Mouse (Mus musculus) embryonic facial prominence, embryonic 11.5 days (tissue): ENCODE measurements around the gene Gm49416. TPM values are rescaled to one million over a fixed set of nuclear protein-coding genes. Genes with fewer than 3 reads are reported as not detected.
"Not testable (repeated sequence)": the region's sequence is repeated elsewhere in the genome, so short reads cannot be mapped to it uniquely, and the experiment has no call there.

Source experiments
- ATAC-seq: fragments of 200-750 bp; cut with Nextera tagmentation; replicated peaks from 2 replicates; pipeline ENCODE4 v1.8.0; 2017; ENCODE audit warnings: low read depth; ENCODE audit not compliant: insufficient number of reproducible peaks, low FRiP score, low TSS enrichment
- DNase-seq: peaks from one replicate; pipeline ENCODE4 v3.0.0-alpha.2; 2015; ENCODE audit warnings: low spot score
- H3K27ac ChIP-seq: fragments of 300-500 bp; sonication (generic); replicated peaks from 2 replicates; pipeline ENCODE4 v1.5.1; 2014; ENCODE audit warnings: mild to moderate bottlenecking, low read depth, low read length, control low read depth
- H3K27me3 ChIP-seq: fragments of 300-500 bp; sonication (generic); 2 replicates; pipeline ENCODE4 v1.6.1; 2014; ENCODE audit warnings: mild to moderate bottlenecking, low read length, moderate library complexity, mixed read lengths; ENCODE audit not compliant: control insufficient read depth, insufficient read depth
- H3K36me3 ChIP-seq: fragments of 300-500 bp; sonication (generic); replicated peaks from 2 replicates; pipeline ENCODE4 v1.6.1; 2014; ENCODE audit warnings: low read depth, mild to moderate bottlenecking, low read length, moderate library complexity, mixed read lengths; ENCODE audit not compliant: control insufficient read depth, insufficient read depth
- H3K4me1 ChIP-seq: fragments of 300-500 bp; sonication (generic); 2 replicates; pipeline ENCODE4 v1.6.1; 2014; ENCODE audit warnings: low read length, mixed read lengths; ENCODE audit not compliant: control insufficient read depth, insufficient read depth
- H3K4me2 ChIP-seq: fragments of 300-500 bp; sonication (generic); 2 replicates; pipeline ENCODE4 v1.6.1; 2014; ENCODE audit warnings: low read depth, mild to moderate bottlenecking, control low read depth, low read length, moderate library complexity
- H3K4me3 ChIP-seq: fragments of 300-500 bp; sonication (generic); 2 replicates; pipeline ENCODE4 v1.5.1; 2014; ENCODE audit warnings: low read depth, low read length, control low read depth
- H3K9ac ChIP-seq: fragments of 300-500 bp; sonication (generic); replicated peaks from 2 replicates; pipeline ENCODE4 v1.6.1; 2014; ENCODE audit warnings: mild to moderate bottlenecking, control low read depth, low read length
- H3K9me3 ChIP-seq: fragments of 300-500 bp; sonication (generic); replicated peaks from 2 replicates; pipeline ENCODE4 v1.6.1; 2016; ENCODE audit warnings: mild to moderate bottlenecking, low read length, inconsistent platforms, mixed read lengths; ENCODE audit not compliant: control insufficient read depth
- WGBS: fragments of 180-500 bp; shearing (Covaris S2); extraction: QIAGEN DNeasy Blood & Tissue Kit; methylation state at CpG from one replicate; pipeline ENCODE4 v1.1.7; 2014; 5-methylcytosine and 5-hydroxymethylcytosine counted together
- polyA plus RNA-seq: library from polyadenylated mRNA; unstranded; fragments of >200 nt; fragmentation: Nextera tagmentation; extraction: Ambion mirVana; gene quantifications from 2 replicates; pipeline ENCODE4 v1.2.1, GENCODE M21; 2014

Gm49416 gene
- polyA plus RNA-seq, 1 experiment from 2014 or later = 0.34 TPM

GRCm38 (mm10) chr19:8886916-8887584 is 1.7 kb upstream of the Gm49416 start:
- H3K9ac ChIP-seq = no peak overlapping the region
- no peak for DNase-seq
- H3K4me3 ChIP-seq = no peak overlapping the region
- no peaks in the 10 kb centered on the region for H3K9me3 ChIP-seq
- ATAC-seq = no peak
- H3K4me2 ChIP-seq = no peak overlapping the region
- 52% methylated on average over 1 of the region's 1 CpGs for WGBS
- H3K36me3 ChIP-seq = peaks cover 4% of the 10 kb centered on the region
- H3K4me1 ChIP-seq = no peaks in the 10 kb centered on the region
- H3K27me3 ChIP-seq = no peaks in the 10 kb centered on the region
- H3K27ac ChIP-seq = no peak overlapping the region

- Histone ChIP-seq H3K27ac (peak overlapping the region; percentile 60; the same call in 1 of the 2 replicates), H3K36me3 (peaks cover 4% of the 10 kb centered on the region), H3K4me3 (peak overlapping the region; percentile 44), H3K27me3 (no peaks in the 10 kb centered on the region), H3K9ac (peak overlapping the region; percentile 77), H3K4me2 (peak overlapping the region; percentile 68), H3K4me1 (no peaks in the 10 kb centered on the region), H3K9me3 (no peaks in the 10 kb centered on the region)
- WGBS = 16% methylated on average over 19 of the region's 19 CpGs
- ATAC-seq (no peak), DNase-seq (no peak)
These were observed 902 bp upstream of the Gm49416 start for GRCm38 (mm10) chr19:8887585-8888463.

- Histone ChIP-seq H3K27me3 (no peaks in the 10 kb centered on the region), H3K27ac (peak within 1 kb of the TSS; percentile 63; the same call in 1 of the 2 replicates), H3K4me3 (peak within 1 kb of the TSS; percentile 74), H3K9ac (peak within 1 kb of the TSS; percentile 95), H3K36me3 (peaks cover 7% of the 10 kb centered on the region), H3K9me3 (no peaks in the 10 kb centered on the region), H3K4me1 (no peaks in the 10 kb centered on the region), H3K4me2 (peak within 1 kb of the TSS; percentile 75)
- ATAC-seq (peak; percentile 46), DNase-seq (peak; percentile 92)
- 3% methylated on average over 54 of the region's 54 CpGs for WGBS
These were observed 4.4 kb downstream of the Gm49416 start, which contains the start of gene Ints5 for GRCm38 (mm10) chr19:8892829-8893766. Gene Ints5 (plus strand): TSS chr19:8893005.

- H3K4me2 ChIP-seq = no peak overlapping the region
These were observed 6.8 kb downstream of the Gm49416 start for GRCm38 (mm10) chr19:8895397-8895960.

GRCm38 (mm10) chr19:8896231-8896630 is 7.5 kb downstream of the Gm49416 start:
- H3K4me3 ChIP-seq, H3K27ac ChIP-seq, H3K27me3 ChIP-seq, DNase-seq, H3K36me3 ChIP-seq, H3K4me2 ChIP-seq, H3K9ac ChIP-seq, H3K9me3 ChIP-seq, ATAC-seq, H3K4me1 ChIP-seq: not testable (repeated sequence)
- WGBS = 85% methylated on average over 5 of the region's 5 CpGs

More at GRCm38 (mm10) chr19:8895397-8895960, 6.8 kb downstream of the Gm49416 start:
- Histone ChIP-seq H3K4me3 (no peak overlapping the region), H3K36me3 (peaks cover 6% of the 10 kb centered on the region), H3K4me1 (no peaks in the 10 kb centered on the region), H3K9ac (no peak overlapping the region), H3K27ac (no peak overlapping the region), H3K27me3 (no peaks in the 10 kb centered on the region), H3K9me3 (no peaks in the 10 kb centered on the region)
- WGBS = 91% methylated on average over 9 of the region's 9 CpGs
- no peak for DNase-seq
- ATAC-seq = no peak

- DNase-seq (peak; percentile 47), ATAC-seq (peak; percentile 19)
- 22% methylated on average over 21 of the region's 21 CpGs for WGBS
- H3K27me3 ChIP-seq, H3K36me3 ChIP-seq, H3K4me1 ChIP-seq, H3K9me3 ChIP-seq: not testable (repeated sequence)
- Histone ChIP-seq H3K27ac (peak overlapping the region; percentile 56; the same call in 1 of the 2 replicates), H3K4me2 (peak overlapping the region; percentile 44), H3K9ac (peak overlapping the region; percentile 46), H3K4me3 (peak overlapping the region; percentile 80)
These were observed 8.6 kb downstream of the Gm49416 start for GRCm38 (mm10) chr19:8897211-8897864.
